Mouse (Mus musculus) neural tube, embryonic 11.5 days (tissue): ENCODE data around the gene Adamtsl3. TPM values are rescaled to one million over a fixed set of nuclear protein-coding genes. Genes with fewer than 3 reads are reported as not detected.

ENCODE experiments used
- ATAC-seq: fragments of 200-750 bp; cut with Nextera tagmentation; 2 replicates; pipeline ENCODE4 v1.8.0; 2017; ENCODE audit warnings: moderate number of reproducible peaks, mild to moderate bottlenecking, moderate TSS enrichment, moderate library complexity; ENCODE audit not compliant: insufficient read depth, low FRiP score, low TSS enrichment
- DNase-seq: peaks from one replicate; pipeline ENCODE4 v3.0.0-alpha.2; 2015; ENCODE audit warnings: low spot score
- H3K27ac ChIP-seq: fragments of 300-500 bp; sonication (generic); 2 replicates; pipeline ENCODE4 v1.5.1; 2014; ENCODE audit warnings: low read depth, mild to moderate bottlenecking, low read length
- H3K27me3 ChIP-seq: fragments of 300-500 bp; sonication (generic); 2 replicates; pipeline ENCODE4 v1.6.1; 2014; ENCODE audit warnings: mild to moderate bottlenecking, low read length, mixed read lengths; ENCODE audit not compliant: control insufficient read depth, insufficient read depth
- H3K36me3 ChIP-seq: fragments of 300-500 bp; sonication (generic); 2 replicates; pipeline ENCODE4 v1.6.1; 2014; ENCODE audit warnings: mild to moderate bottlenecking, low read length, moderate library complexity, mixed read lengths; ENCODE audit not compliant: control insufficient read depth, insufficient read depth
- H3K4me1 ChIP-seq: fragments of 300-500 bp; sonication (generic); 2 replicates; pipeline ENCODE4 v1.6.1; 2014; ENCODE audit warnings: low read length, mixed read lengths; ENCODE audit not compliant: control insufficient read depth, insufficient read depth
- H3K4me2 ChIP-seq: fragments of 300-500 bp; sonication (generic); 2 replicates; pipeline ENCODE4 v1.6.1; 2014; ENCODE audit warnings: low read depth, mild to moderate bottlenecking, moderate library complexity
- H3K4me3 ChIP-seq: fragments of 300-500 bp; sonication (generic); 2 replicates; pipeline ENCODE4 v1.5.1; 2014; ENCODE audit warnings: low read depth, low read length
- H3K9ac ChIP-seq: fragments of 300-500 bp; sonication (generic); 2 replicates; pipeline ENCODE4 v1.6.1; 2014; ENCODE audit warnings: mild to moderate bottlenecking, low read length
- H3K9me3 ChIP-seq: fragments of 300-500 bp; sonication (generic); 2 replicates; pipeline ENCODE4 v1.6.1; 2016; ENCODE audit warnings: low read length; ENCODE audit not compliant: control insufficient read depth
- whole genome bisulfite sequencing: fragments of 180-500 bp; shearing (Covaris S2); extraction: QIAGEN DNeasy Blood & Tissue Kit; methylation state at CpG from one replicate; pipeline ENCODE4 v1.1.7; 2014; 5-methylcytosine and 5-hydroxymethylcytosine counted together
- polyA plus RNA-seq: library from polyadenylated mRNA; unstranded; fragments of >200 nt; fragmentation: Nextera tagmentation; extraction: Ambion mirVana; gene quantifications from 2 replicates; pipeline ENCODE4 v1.2.1, GENCODE M21; 2014

Gene Adamtsl3
- polyA plus RNA-seq, 1 experiment from 2014 or later, result 0.32 TPM

GRCm38 (mm10) chr7:82530583-82530982, 195.1 kb downstream of the Adamtsl3 start:
- 72% methylated on average over 5 of the region's 5 CpGs for WGBS
- DNase-seq (no peak), ATAC-seq (no peak)
- Histone ChIP-seq H3K4me3 (no peak overlapping the region), H3K36me3 (no peaks in the 10 kb centered on the region), H3K4me2 (no peak overlapping the region), H3K9me3 (no peaks in the 10 kb centered on the region), H3K9ac (no peak overlapping the region), H3K27me3 (no peaks in the 10 kb centered on the region), H3K4me1 (no peaks in the 10 kb centered on the region), H3K27ac (no peak overlapping the region)

GRCm38 (mm10) chr7:82531376-82531775, 195.9 kb downstream of the Adamtsl3 start:
- no peak for ATAC-seq
- 79% methylated on average over 7 of the region's 7 CpGs for WGBS
- Histone ChIP-seq H3K36me3 (no peaks in the 10 kb centered on the region), H3K4me3 (no peak overlapping the region), H3K27ac (no peak overlapping the region), H3K4me2 (no peak overlapping the region), H3K4me1 (no peaks in the 10 kb centered on the region), H3K9me3 (no peaks in the 10 kb centered on the region), H3K9ac (no peak overlapping the region), H3K27me3 (no peaks in the 10 kb centered on the region)
- DNase-seq, result no peak

DNA sequence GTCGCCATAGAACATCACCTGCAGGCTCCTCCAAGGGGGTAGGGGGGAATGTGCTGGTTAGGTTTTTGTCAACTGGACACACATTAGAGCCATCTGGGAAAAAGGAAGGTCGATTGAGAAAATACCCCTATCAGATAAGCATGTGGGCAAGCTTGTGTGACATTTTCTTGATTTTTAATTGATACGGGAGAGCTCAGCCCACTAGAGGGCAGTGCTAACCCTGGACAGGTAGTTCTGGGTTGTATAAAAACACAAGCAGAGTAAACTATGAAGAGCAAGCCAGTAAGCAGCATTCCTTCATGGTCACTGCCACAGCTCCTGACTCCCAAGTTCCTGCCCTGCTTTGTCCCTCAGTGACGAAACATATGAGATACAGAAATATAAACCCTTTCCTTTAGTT, 197.7 kb downstream of the Adamtsl3 start:
- WGBS, result 76% methylated on average over 4 of the region's 4 CpGs
- Histone ChIP-seq H3K4me2 (no peak overlapping the region), H3K9ac (no peak overlapping the region), H3K4me3 (no peak overlapping the region), H3K9me3 (no peaks in the 10 kb centered on the region), H3K27me3 (no peaks in the 10 kb centered on the region), H3K27ac (no peak overlapping the region), H3K36me3 (no peaks in the 10 kb centered on the region), H3K4me1 (no peaks in the 10 kb centered on the region)
- DNase-seq (no peak), ATAC-seq (no peak)

- 68% methylated on average over 12 of the region's 12 CpGs for WGBS
- H3K4me2 ChIP-seq, result no peak overlapping the region
- DNase-seq (no peak), ATAC-seq (no peak)
- no peaks in the 10 kb centered on the region for H3K27me3 ChIP-seq
- H3K36me3 ChIP-seq, result no peaks in the 10 kb centered on the region
- H3K9ac ChIP-seq, result no peak overlapping the region
- H3K9me3 ChIP-seq, result no peaks in the 10 kb centered on the region
- H3K4me3 ChIP-seq, result no peak overlapping the region
- no peaks in the 10 kb centered on the region for H3K4me1 ChIP-seq
- H3K27ac ChIP-seq, result no peak overlapping the region
These were observed 198.4 kb downstream of the Adamtsl3 start for GRCm38 (mm10) chr7:82533747-82534504.

DNA sequence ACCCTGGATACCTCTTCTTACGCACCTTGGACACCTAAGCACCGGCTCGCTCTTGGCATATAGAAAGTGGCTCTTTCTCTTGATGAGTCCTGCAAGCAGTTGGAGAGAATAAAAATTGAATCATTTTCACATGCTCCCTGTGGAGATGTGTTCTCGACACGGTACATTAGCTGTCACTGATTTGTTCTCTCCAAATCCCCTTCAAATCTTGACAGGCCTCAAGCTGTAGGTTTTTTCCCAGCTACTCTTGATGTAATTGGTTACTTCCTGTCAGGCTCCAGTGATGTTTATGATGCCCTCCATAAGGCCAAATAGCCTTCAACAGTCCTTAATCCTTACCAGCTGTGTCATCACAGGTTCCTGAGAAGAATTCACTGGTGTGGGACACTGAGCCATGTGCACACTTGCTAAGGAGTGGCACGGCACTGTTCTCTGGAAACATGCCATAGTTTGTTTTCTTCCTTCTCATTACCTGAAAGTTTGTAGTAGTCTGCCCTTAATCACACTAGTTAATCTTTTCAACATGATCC, 209.0 kb downstream of the Adamtsl3 start:
- ATAC-seq (no peak), DNase-seq (no peak)
- Histone ChIP-seq H3K27me3 (no peaks in the 10 kb centered on the region), H3K27ac (no peak overlapping the region), H3K9ac (no peak overlapping the region), H3K36me3 (no peaks in the 10 kb centered on the region), H3K4me2 (no peak overlapping the region), H3K4me3 (no peak overlapping the region), H3K9me3 (no peaks in the 10 kb centered on the region), H3K4me1 (no peaks in the 10 kb centered on the region)
- WGBS, result 65% methylated on average over 6 of the region's 6 CpGs

DNA sequence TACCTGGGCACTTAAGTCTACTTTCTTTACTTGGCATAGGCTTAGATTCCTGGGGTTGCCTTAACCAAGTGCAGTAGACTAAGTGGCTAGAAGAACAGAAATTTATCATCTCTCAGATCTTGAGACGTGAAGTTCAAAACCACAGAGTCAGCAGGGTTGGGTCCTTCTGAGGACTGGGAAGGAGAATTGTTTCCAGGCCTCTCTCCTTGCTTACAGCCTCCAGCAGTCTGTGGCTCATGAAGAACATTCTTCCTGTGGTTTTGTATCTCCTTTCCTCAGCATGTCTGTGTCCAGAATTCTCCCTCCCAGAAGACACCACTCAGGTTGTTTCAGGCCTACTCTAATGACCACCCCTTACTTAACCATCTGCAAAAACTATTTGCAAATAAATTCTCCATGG, 216.5 kb downstream of the Adamtsl3 start:
- Histone ChIP-seq H3K4me3 (no peak overlapping the region), H3K9ac (no peak overlapping the region), H3K27ac (no peak overlapping the region), H3K36me3 (no peaks in the 10 kb centered on the region), H3K9me3 (no peaks in the 10 kb centered on the region), H3K4me2 (no peak overlapping the region), H3K4me1 (no peaks in the 10 kb centered on the region), H3K27me3 (no peaks in the 10 kb centered on the region)
- ATAC-seq, result no peak
- WGBS, result 83% methylated on average over 1 of the region's 1 CpGs
- DNase-seq, result no peak

- no peak overlapping the region for H3K4me3 ChIP-seq
- DNase-seq, result no peak
- no peak overlapping the region for H3K4me2 ChIP-seq
- no peak for ATAC-seq
- no peaks in the 10 kb centered on the region for H3K4me1 ChIP-seq
- H3K27me3 ChIP-seq, result no peaks in the 10 kb centered on the region
- no peaks in the 10 kb centered on the region for H3K9me3 ChIP-seq
- no peak overlapping the region for H3K9ac ChIP-seq
- no peak overlapping the region for H3K27ac ChIP-seq
- no peaks in the 10 kb centered on the region for H3K36me3 ChIP-seq
- 85% methylated on average over 5 of the region's 5 CpGs for WGBS
These were observed 220.3 kb downstream of the Adamtsl3 start for GRCm38 (mm10) chr7:82555803-82556202.

DNA sequence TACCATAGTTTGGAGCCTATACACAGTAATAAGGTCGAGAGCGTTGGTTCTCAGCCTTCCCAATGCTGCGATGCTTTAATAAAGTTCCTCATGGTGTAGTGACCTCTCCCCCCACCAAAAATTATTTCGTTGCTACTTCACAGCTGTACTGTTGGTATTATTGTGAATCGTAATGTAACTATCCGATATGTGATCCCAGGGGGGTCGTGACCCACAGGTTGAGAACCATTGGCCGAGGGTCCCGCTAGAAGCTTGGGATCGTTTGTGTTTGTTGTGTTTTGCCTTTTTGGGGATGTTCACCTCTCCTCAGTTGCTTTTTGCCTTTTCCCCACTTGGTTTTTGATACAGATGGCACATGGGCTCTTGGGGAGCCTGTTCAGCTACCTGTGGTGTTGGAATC, 220.9 kb downstream of the Adamtsl3 start:
- no peaks in the 10 kb centered on the region for H3K4me1 ChIP-seq
- DNase-seq (no peak), ATAC-seq (no peak)
- no peaks in the 10 kb centered on the region for H3K36me3 ChIP-seq
- H3K4me2 ChIP-seq, result no peak overlapping the region
- no peak overlapping the region for H3K4me3 ChIP-seq
- H3K27ac ChIP-seq, result no peak overlapping the region
- no peaks in the 10 kb centered on the region for H3K27me3 ChIP-seq
- no peaks in the 10 kb centered on the region for H3K9me3 ChIP-seq
- 91% methylated on average over 10 of the region's 10 CpGs for WGBS
- no peak overlapping the region for H3K9ac ChIP-seq

GRCm38 (mm10) chr7:82557111-82557510, 221.6 kb downstream of the Adamtsl3 start:
- Histone ChIP-seq H3K9me3 (no peaks in the 10 kb centered on the region), H3K4me2 (no peak overlapping the region), H3K9ac (no peak overlapping the region), H3K36me3 (no peaks in the 10 kb centered on the region), H3K4me1 (no peaks in the 10 kb centered on the region), H3K4me3 (no peak overlapping the region), H3K27ac (no peak overlapping the region), H3K27me3 (no peaks in the 10 kb centered on the region)
- no peak for ATAC-seq
- WGBS, result 85% methylated on average over 11 of the region's 11 CpGs
- no peak for DNase-seq
